Mouse (Mus musculus) G1E (cell line): Measurements from ENCODE around the gene Shroom1.

Experiments used
- CTCF ChIP-seq: IDR thresholded peaks from 2 replicates; pipeline ENCODE4 v1.5.1; 2012; ENCODE audit warnings: low read depth, low read length, inconsistent platforms, mixed read lengths
- POLR2AphosphoS5 ChIP-seq: IDR thresholded peaks from 2 replicates; pipeline ENCODE4 v1.6.1; 2012; ENCODE audit warnings: low read depth, low read length, inconsistent platforms; ENCODE audit not compliant: insufficient replicate concordance

GRCm38 (mm10) chr11:53457372-53457954, 458 bp downstream of the Shroom1 start:
- TF ChIP-seq CTCF (no peak), POLR2AphosphoS5 (no peak)
